Mouse (Mus musculus): ENCODE results near the gene Il6ra.

- TF ChIP-seq POLR2A (IDR thresholded peaks at IDR 0.05; ENCODE audit: low read depth, low read length) (no peak), CTCF (IDR thresholded peaks at IDR 0.05; ENCODE audit: borderline replicate concordance, insufficient read depth, low read length) (peak; percentile 81; the same call in 1 of the 2 replicates)
Observed at GRCm38 (mm10) chr3:89953420-89953819, 40.4 kb upstream of the Il6ra start.
